Mouse (Mus musculus): ENCODE measurements around the gene Klhl12. TPM values are rescaled to one million over a fixed set of nuclear protein-coding genes. Genes with fewer than 3 reads are reported as not detected.
"Not testable (repeated sequence)": the region's sequence is repeated elsewhere in the genome, so short reads cannot be mapped to it uniquely, and the experiment has no call there.

Klhl12 gene
- total RNA-seq, 2 experiments from 2014 or later: 36.4 to 37.1 TPM

DNA sequence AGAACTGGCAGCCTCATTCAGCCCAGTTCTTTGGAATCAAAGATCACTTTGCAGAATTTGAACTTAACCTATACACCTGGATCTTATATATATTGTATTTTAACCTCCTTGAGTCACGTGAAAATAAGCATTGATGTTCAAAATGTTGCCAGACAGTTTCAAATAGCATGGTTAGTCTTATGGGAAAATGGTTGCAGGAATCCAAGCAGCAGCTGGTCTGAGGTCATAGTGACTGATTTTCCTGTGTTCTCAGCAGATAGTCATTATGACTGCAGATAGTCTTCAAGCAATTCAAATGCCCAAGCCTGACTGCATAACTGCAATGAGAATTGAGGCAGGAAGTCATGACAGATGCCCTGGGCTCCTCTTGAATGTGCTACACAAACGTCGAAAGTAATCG, 56.9 kb downstream of the Klhl12 start:
- intact Hi-C loops (cut with DNase I): no loop called here
- DNase-seq (ENCODE audit: low spot score in 2 of 2): no peak

DNA sequence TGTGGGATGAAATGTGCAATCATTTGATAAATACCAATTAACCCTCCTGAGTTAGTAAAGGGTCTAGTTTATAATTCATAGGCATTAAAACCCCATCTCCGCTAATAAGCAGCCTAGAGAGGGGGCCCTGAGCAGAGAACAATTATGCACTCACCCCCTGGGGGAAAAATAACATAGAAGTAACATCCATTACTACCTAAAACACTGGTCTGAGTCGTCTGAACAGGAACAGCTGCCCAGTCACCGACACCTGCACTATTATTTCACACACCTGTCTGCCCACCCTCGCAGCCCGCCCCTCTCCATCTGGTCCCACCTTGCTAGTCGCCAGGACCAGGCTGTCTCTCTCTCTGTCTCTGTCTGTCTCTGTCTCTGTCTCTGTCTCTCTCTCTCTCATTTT, 57.3 kb downstream of the Klhl12 start:
- no peak for DNase-seq (ENCODE audit: low spot score in 2 of 2)
- intact Hi-C loops (cut with DNase I): no loop called here

DNA sequence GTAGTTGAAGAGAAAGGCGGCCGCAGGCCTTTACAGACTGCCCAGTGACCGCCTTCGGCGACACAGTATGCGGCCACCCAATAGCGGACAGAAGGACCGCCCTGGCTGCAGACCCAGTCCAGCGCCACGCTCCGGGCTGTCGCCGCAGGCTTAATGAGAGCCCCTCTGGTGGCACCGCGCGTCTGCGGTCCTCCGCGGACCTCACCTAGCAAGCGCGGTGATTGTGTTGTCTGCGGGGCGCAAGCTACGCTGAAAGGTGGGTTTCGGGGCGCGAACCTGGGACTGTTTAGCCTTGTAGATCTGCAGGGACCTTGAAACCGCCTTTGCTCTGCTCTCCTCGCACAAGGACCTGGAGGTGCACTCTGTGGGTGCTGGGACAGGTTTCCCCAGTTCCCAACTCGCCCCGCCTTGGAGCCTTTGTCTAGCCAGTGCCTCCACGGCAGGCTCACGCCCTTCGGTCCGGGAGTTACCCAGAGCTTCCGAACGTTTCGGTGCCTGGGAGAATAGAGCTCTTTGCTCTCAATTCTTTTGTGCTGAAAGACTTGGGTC, 58.1 kb downstream of the Klhl12 start:
- DNase-seq (ENCODE audit: low spot score in 2 of 2): no peak
- intact Hi-C loops (cut with DNase I): no loop called here

DNA sequence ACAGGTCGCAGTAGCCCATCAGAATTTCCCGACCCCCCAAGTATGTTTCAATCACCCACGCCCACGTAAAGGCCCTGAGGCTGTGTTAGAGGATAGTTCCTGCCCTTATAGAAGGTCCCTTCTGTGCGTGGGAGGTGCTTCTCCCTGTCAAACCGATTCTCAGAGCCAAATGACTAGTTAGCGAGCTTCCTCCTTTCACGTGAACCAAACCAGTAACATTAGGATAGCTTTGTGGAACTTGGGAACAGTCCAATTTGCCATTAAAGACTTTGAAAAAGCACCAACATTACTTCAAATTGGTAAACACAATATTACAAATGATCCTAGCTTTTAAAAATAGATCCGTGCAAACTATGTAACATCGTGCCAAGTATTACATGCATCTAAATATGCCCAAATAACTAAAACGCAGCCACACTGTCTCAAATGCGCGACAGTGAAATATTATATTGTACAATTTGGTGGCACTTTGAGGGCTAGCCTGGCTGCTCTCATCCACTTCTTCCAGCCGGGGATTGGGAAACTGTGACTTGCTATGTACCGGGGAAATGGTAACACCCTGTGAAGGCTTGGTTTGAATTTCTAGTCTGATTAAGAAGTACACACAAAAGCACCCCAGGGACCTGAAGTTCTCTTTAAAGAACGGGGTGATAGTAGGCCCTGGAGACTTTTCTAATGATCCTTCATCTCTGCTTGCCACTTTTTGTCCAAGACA, 58.7 kb downstream of the Klhl12 start:
- intact Hi-C loops (cut with DNase I): no loop called here
- DNase-seq (ENCODE audit: low spot score in 2 of 2): no peak

DNA sequence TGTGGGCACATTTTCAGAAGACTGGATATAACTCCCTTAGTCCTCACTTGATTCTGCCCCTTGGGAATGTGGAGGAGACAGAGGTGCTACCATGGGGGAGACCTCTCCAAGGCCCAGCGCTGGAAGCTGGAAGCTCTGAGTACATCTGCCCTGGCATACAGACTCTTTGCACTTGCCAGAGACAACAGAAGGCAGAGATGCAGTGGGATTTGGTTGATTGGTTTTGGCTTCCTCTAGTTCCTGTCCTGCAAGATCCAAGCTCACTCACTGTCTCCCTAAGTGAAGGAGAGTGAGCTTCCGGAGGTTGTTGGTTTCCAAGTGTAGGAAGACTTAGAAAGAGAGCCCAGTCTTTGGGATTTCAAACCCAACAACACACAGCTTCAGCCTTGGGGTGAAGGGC, 60.6 kb downstream of the Klhl12 start:
- no peak for DNase-seq (ENCODE audit: low spot score in 2 of 2)
- intact Hi-C loops (cut with DNase I): loop anchor here (5.0 kb wide), 1 partner anchor 86 kb away; no protein-coding TSS in a partner anchor

DNA sequence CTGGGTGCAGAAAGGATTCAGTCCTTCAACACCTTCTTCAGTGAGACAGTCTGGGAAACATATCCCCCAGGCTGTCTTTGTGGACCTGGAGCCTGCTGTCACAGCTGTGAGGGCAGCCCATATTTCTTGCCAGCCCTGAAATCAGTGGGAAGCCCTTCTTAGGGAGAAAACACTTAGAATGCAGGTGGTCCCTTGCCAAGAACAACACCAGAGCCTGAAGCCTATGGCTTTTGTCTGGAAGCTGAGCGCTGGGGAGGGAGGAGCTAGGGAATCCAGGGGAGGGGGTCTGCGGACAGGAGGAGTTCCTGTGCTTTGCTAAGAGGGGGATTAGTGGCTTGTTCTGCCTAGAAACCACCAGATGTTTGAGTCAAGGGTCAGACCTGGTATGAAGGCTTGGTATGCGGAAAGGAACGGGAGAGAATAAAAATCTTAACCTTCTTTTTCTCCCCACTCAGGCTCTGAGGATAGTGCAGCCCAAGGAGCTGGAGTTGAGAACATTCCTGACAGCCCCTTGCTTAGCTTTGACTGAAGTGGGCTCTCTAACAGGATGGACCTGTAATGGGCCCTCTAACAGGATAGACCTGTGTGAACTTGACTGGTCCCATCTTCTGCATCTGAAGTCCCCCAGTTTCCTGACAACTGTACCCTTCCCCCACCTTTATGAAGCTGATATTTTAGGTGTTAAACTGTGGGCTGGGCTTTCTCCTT, 61.3 kb downstream of the Klhl12 start:
- intact Hi-C loops (cut with DNase I): loop anchor here (5.0 kb wide), 1 partner anchor 86 kb away; no protein-coding TSS in a partner anchor

DNA sequence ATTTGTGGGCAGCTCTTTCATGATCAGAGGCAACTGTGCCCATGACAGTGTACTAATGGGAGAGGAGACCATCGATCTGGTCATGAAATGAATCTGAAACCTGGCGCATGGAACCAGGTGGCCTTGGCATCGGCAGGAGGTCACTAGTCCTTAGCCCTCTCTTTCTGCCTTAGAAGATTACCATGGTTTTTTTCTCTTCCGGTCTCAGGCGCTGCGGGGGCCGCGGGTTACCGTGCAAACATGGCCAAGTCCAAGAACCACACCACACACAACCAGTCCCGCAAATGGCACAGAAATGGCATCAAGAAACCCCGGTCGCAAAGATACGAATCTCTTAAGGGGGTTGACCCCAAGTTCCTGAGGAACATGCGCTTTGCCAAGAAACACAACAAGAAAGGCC, 62.5 kb downstream of the Klhl12 start:
- DNase-seq (ENCODE audit: low spot score in 2 of 2): not testable (repeated sequence)
- intact Hi-C loops (cut with DNase I): loop anchor here (5.0 kb wide), 1 partner anchor 84 kb away; no protein-coding TSS in a partner anchor

More for the DNA sequence above, 61.3 kb downstream of the Klhl12 start:
- DNase-seq (ENCODE audit: low spot score in 2 of 2): no peak

DNA sequence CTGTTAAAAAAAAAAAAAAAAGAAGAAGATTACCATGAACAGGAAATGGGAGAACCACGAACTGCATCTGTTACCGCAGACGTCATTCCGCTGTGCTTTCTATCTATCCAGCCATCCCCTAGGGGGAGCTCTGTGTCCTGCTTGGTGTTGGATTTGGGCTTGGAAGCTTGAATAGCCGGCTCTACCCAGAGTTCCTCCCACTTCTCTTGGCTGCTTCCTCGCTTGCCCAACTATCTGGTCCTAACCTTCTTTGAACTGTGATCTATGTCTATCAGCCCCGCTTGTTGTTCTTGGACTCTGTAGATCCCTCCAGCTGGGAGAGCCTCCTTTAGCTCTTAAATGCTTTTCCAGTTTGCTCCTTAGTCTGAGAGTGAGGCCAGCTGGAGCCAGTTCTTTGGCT, 63.3 kb downstream of the Klhl12 start:
- intact Hi-C loops (cut with DNase I): loop anchor here (5.0 kb wide), 1 partner anchor 84 kb away; no protein-coding TSS in a partner anchor

DNA sequence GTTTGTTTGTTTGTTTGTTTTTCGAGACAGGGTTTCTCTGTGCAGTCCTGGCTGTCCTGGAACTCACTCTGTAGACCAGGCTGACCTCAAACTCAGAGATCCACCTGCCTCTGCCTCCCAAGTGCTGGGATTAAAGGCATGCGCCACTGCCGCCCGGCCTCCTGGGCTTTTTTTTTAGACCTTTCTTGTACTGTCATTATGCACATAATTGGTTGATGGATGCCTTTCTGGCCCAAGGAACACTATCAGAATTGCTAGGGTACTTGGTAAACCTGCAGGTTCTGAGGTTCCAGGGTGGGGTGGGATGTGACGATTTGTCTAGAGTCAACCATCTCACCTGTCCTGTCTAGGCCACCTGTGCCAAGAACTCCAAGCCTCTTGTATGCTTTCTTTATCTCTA, 63.9 kb downstream of the Klhl12 start:
- intact Hi-C loops (cut with DNase I): loop anchor here (5.0 kb wide), 1 partner anchor 83 kb away; no protein-coding TSS in a partner anchor
- not testable (repeated sequence) for DNase-seq (ENCODE audit: low spot score in 2 of 2)

More for the DNA sequence above, 63.3 kb downstream of the Klhl12 start:
- DNase-seq (ENCODE audit: low spot score in 2 of 2): peak; percentile 57 to 75

DNA sequence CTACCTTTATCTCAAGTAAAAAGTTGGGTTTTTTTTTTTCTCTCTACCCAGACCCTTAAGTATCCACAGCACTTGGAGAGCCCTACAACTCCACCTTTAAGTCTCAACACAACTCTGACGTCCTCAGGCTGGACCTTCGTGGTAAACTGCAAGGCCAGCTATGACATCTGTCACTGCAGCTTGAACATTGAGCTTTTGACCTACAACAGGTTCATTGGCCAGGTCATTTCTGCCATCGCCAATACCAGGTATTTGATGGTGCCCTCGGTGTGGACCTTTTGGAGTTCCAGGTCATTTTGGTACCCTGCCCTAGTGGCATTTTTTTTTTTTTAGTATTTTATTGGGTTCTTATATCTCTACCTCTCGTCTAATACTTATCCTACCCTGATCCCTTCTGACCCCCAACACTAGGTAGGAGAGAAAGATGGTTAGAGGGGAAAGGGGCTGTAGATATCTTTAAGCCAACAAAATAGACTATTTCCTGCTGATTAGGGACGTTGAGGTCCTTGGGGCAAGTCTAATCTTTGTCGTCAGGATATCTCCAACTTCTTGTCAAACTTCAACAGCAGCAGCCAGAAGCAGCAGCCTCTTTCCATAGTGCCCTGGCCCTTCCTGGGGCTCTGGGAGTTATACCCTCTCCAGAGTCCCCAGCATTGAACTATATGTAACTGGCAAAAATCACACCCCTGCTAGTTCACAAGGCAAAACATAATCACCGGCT, 64.8 kb downstream of the Klhl12 start:
- no peak for DNase-seq (ENCODE audit: low spot score in 2 of 2)
- intact Hi-C loops (cut with DNase I): no loop called here

DNA sequence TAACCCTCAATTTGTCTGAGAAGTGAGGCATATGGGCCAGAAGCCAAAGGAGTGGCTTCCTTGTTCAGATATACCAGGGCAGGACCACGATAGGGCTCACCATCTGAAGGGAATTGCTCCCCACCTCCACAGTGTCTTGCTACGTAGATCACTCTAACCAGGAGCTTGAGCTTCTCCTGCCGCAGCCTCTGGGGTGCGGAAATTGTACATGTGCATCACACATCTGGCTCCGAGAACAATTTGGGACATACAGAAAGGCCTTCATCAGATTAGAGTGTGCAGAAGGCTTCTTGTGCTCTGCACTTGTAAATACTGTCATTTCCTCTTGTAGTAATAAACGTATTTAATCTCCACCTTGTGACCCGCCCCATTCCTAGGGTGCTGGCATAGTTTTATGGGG, 65.8 kb downstream of the Klhl12 start:
- no peak for DNase-seq (ENCODE audit: low spot score in 2 of 2)
- intact Hi-C loops (cut with DNase I): no loop called here

DNA sequence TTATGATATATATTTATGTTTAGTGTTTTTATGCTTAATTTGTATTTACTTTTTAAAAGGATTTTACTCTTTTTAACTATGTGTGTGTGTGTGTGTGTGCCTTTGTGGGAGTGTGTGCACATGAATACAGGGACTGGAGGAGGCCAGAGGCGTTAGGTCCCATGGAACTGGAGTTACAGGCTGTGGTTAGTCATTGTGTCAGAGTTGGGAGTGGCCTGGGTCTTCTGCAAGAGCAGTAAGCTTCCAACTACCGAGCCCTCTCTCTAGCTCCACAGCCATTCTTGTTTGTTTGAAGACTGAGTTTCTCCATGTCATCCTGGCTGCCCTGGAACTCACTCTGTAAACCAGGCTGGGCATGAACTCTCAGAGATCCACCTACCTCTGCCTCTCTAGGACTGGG, 67.0 kb downstream of the Klhl12 start:
- intact Hi-C loops (cut with DNase I): no loop called here
- DNase-seq (ENCODE audit: low spot score in 2 of 2): no peak

DNA sequence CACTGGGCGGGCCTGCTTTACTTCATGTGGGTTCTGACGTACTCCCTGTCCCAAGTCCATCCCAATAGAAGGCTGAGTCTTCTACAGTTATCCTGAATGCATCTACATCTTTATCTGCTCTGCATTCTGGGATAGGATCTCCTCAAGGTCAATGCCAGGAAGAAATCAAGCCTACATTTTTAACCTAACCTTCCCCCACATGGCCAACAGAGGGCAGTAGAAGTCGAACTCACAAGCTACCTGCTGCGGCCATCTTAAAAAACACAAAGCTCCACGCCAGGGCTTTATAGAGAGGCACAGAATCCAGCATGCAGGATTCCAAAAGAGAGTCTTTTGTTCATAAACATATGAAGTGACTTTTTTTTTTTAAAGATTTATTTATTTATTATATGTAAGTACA, 69.1 kb downstream of the Klhl12 start:
- DNase-seq (ENCODE audit: low spot score in 2 of 2): no peak
- intact Hi-C loops (cut with DNase I): no loop called here

DNA sequence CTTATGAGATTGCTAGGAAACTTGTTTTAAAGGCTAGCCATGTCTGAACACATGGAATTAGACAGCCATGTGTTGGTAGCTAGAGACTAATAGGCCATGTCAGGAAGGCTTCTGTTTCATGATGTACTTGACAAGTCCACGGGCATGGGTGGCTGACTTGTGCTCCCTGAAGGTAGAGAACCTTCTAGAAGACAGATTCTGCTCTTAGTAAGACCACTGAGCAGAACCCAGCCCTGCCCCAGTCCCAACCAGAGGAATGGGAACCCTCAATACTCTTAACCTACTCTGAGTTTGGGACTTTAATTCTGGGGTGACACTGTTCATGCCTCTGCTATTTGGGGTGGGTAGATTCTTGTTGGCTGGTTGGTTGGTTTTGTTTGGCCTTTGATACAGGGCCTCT, 69.7 kb downstream of the Klhl12 start:
- intact Hi-C loops (cut with DNase I): no loop called here
- no peak for DNase-seq (ENCODE audit: low spot score in 2 of 2)

DNA sequence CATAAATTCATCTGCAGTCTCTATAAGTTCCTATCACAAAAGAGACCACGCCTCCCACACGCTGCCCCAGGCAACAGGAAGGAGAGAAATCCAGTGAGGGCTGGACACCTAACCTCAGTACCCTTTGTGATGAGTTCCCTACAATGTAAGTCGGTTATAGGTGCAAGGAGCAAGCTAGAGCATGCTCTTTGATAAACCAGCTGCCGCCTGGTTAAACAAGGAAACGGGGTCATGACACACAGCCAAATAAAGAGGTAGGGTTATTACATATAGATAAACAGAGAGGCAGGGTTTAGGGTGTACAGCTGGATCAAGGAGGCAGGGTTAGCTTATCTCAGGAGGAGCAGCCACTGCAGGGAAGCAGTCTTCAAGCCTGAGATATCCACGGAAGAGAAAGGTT, 71.4 kb downstream of the Klhl12 start:
- no peak for DNase-seq (ENCODE audit: low spot score in 2 of 2)
- intact Hi-C loops (cut with DNase I): no loop called here

DNA sequence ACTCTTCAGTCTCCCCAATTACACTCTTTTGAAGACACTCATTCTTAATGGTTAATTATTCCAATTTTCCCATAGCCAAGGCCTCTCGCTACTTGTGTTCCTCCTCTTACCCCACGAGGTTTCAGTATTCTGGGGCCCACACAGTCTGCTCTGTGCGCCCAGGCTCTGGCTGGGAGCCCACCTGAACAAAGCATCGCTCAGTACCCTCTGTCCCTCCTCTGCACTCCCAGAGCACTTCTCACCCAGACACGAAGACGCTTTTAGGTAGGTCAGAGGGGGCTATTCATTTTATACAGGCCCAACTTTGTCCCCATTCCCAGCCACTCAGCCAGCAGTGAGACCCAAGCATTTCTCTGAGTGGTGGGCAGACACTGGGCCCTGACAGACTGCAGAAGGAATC, 75.3 kb downstream of the Klhl12 start:
- DNase-seq (ENCODE audit: low spot score in 2 of 2): peak; percentile 29 to 33
- intact Hi-C loops (cut with DNase I): no loop called here

DNA sequence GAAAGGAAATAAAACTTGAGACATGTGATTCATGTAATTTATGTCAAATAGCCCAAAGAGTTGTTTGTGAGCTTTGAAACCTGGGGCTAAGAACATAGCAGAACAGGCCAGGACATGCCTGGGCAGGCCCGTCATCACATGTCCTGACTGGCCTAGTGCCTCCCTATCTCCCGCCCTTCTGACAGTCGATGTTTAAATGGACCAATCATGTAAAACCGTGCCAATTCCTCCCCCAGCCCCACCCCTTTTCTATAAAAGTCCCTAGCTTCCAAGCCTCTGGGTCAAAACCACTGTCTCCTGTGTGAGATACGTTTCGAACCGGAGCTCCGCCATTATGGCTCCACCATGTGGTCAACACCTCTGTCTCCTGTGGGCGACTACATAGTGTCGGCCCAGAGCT, 78.4 kb downstream of the Klhl12 start:
- DNase-seq (ENCODE audit: low spot score in 2 of 2); intact Hi-C loops (cut with DNase I): not testable (repeated sequence)

DNA sequence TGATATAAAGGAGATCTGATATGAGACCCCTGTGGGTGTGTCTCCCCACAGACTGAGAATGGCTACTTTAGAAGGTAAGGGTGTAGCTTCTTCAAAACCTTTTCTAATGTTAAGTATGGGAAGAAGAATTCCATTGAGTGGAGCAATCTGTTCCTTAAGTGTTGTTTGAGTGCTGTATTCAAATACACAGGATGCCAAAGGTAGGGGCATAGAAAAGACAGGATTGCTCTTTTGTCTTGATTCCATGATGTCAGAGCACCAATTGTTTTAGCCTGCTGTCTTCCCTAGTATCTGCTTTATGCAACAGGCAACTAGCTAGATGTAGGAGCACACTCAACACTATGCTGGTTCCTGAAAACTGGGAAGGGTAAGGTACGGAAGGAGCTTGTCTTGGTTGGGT, 79.7 kb downstream of the Klhl12 start:
- intact Hi-C loops (cut with DNase I): no loop called here
- no peak for DNase-seq (ENCODE audit: low spot score in 2 of 2)

DNA sequence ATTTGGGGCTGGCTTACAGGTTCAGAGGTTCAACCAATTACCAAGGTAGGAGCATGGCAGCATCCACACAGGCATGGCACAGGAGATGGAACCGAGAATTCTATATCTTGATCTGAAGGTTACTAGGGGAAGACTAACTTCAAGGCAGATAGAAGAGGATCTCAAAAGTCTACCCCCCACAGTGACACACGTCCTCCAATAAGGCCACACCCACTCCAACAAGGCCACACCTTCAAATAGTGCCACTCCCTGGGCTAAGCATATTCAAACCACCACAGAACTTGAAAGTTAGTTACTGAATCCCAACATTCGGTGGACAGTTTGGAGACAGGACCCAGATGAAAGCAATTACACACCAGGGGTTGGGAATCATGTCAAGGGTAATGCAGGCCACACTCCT, 80.2 kb downstream of the Klhl12 start:
- intact Hi-C loops (cut with DNase I): no loop called here
- no peak for DNase-seq (ENCODE audit: low spot score in 2 of 2)

DNA sequence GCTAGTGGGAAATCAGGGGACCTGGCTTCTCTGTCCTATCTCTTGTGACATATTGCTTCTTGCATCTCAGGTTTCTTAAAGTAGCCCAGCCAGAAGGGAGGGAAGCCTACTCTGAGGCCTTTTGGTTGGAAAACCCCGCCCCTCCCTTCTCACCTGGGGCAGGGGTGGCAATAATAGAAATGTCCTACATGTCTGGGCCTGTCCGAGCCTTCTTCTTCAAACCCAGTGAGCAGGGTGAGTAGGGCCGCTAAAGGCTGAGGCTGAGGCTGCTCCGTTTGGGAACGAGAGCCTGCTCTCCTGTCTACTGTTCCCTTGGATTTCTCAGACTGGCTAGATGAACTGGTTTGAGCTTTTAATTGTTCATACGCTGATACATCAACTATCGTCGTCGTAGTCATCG, 85.3 kb downstream of the Klhl12 start:
- DNase-seq (ENCODE audit: low spot score in 2 of 2): no peak
- intact Hi-C loops (cut with DNase I): no loop called here
